18 mouse cellular contexts compared by ENCODE assay signal in genomic region chr11:6934157-6934556, GRCm38 (mm10).
"Had no signal": no experiment of that assay in that cellular context is flagged by ENCODE, and none has a peak within 500 bp of the region (broad histone marks: within the 10 kb centered on the region; RNA-seq: fewer than 3 reads in every experiment).

No protein-coding gene starts in this region.

- H3K27me3 ChIP-seq: intestine, embryonic 15.5 days; kidney, embryonic 15.5 days; limb, embryonic 15.5 days; liver, embryonic 12.5 days; megakaryocyte, embryonic 14.5 days; midbrain, embryonic 15.5 days; neural tube, embryonic 12.5 days had no signal

- H3K9me3 ChIP-seq: intestine, embryonic 15.5 days; kidney, embryonic 15.5 days; limb, embryonic 15.5 days; liver, embryonic 12.5 days; midbrain, embryonic 15.5 days; neural tube, embryonic 12.5 days had no signal

- ATAC-seq: hindbrain, postnatal 0 days; intestine, embryonic 15.5 days; liver, embryonic 12.5 days; midbrain, embryonic 15.5 days had no signal

- H3K9ac ChIP-seq: intestine, embryonic 15.5 days; kidney, embryonic 15.5 days; limb, embryonic 15.5 days; liver, embryonic 12.5 days; lung, embryonic 14.5 days; midbrain, embryonic 15.5 days; neural tube, embryonic 12.5 days had no signal

- H3K4me1 ChIP-seq: intestine, embryonic 15.5 days; kidney, embryonic 15.5 days; limb, embryonic 15.5 days; liver, embryonic 12.5 days; megakaryocyte, embryonic 14.5 days; midbrain, embryonic 15.5 days; neural tube, embryonic 12.5 days had no signal

- H3K27ac ChIP-seq: hindbrain, postnatal 0 days; intestine, embryonic 15.5 days; kidney, embryonic 15.5 days; limb, embryonic 15.5 days; liver, embryonic 12.5 days; macrophage; midbrain, embryonic 15.5 days; neural tube, embryonic 12.5 days had no signal

- H3K4me3 ChIP-seq: intestine, embryonic 15.5 days; kidney, embryonic 15.5 days; limb, embryonic 15.5 days; liver, embryonic 12.5 days; megakaryocyte, embryonic 14.5 days; midbrain, embryonic 15.5 days; neural tube, embryonic 12.5 days had no signal

- H3K4me2 ChIP-seq: intestine, embryonic 15.5 days; kidney, embryonic 15.5 days; limb, embryonic 15.5 days; liver, embryonic 12.5 days; lung, embryonic 14.5 days; midbrain, embryonic 11.5 days; midbrain, embryonic 15.5 days; neural tube, embryonic 12.5 days had no signal

- DNase-seq: kidney, adult 2 months; kidney, postnatal 14 days; layer of hippocampus, postnatal 36 days; lung, embryonic 14.5 days; lung, postnatal 10 days; spleen, adult 18-20 months; thymus, adult 2 months; thymus, postnatal 25 days had no signal

- H3K36me3 ChIP-seq: intestine, embryonic 15.5 days; kidney, embryonic 15.5 days; limb, embryonic 15.5 days; liver, embryonic 12.5 days; midbrain, embryonic 15.5 days; neural tube, embryonic 12.5 days had no signal
